Mouse (Mus musculus): ENCODE data around the gene Alkbh4.
"Not testable (repeated sequence)": the region's sequence is repeated elsewhere in the genome, so short reads cannot be mapped to it uniquely, and the experiment has no call there.

Gene Alkbh4

DNA sequence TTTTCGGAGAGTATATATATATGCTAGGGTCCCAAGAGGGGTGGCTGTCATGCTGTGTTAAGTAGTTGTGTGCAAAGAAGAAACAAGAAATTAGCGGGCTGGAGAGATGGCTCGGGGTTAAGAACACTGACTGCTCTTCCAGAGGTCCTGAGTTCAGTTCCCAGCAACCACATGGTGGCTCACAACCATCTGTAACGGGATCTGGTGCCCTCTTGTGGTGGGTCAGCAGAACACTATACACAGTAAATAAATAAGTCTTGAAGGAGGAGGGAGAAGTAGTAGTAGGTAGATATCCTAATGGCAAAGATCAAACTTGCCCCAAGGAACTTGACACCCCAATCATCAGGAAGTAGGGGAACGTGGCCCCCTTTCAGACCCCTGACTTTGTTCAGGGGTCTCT is 6.8 kb downstream of the Alkbh4 start:
- no peak for DNase-seq (ENCODE audit: low read depth, low spot score)

DNA sequence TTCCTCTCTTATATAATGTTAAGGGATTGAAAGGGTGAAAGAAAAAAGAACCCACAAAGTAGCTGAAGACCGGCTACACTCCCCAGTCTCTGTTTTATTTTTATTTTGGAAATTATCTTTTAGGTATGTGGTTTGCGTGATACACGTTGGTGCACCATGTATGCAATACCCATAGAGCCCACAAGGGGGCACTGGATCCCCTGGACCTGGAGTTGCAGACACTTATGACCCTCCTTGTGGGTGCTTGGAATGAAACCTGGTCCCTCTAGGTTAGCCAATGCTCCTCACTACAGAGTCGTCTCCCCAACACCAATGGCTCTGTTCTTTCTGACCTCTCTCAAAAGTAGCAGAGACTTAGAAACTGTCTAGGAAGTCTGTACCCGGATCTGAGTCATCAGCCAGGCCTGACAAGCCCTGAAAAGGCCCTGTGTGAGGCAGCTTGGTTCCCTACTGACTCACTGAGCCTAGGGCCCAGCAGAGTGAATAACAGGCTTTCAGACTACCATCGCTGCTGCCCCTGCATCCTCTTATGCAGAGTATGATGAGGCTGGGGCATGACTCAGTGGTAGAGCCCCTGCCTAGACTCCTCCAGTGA is 7.3 kb downstream of the Alkbh4 start:
- no peak for DNase-seq (ENCODE audit: low read depth, low spot score)

DNA sequence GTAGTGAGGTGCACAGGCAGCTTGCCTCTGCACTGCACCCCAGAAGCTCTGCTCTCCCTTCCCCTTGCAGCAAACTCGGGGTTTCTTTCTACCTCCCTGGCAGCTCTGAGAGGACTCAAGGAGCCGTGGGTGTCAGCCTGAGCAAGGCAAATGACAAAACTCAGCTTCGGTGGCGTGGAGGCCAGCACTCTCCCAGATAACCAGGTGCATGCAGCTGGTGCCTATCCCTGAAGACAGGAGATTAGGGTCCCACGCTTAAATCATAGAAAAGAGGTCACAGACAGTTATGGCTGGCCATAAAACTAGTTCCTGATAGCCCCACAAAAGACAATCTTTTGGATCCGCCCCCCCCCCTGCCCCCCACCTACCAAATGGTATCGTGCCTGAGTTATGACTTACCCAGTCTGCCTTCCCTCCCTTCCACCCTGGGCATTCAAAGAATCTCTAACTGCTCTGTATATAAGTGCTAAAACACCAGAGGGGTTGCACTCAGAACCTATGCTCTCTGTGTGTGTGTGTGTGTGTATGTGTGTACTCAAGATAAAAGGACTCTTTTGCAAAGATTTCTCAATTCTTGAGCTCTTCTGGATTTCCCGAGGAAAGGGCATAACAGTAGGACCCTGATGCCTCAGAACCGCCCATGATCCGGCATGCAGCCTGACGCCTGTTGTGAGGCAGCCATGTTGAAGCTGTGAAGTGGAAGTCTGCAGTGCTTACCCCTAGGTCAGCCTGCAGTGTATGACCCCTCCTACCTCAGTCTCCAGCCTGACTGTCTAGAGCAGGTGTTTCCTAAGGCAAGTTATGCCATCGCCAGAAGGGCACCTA is 8.9 kb downstream of the Alkbh4 start:
- no peak for DNase-seq (ENCODE audit: low read depth, low spot score)

DNA sequence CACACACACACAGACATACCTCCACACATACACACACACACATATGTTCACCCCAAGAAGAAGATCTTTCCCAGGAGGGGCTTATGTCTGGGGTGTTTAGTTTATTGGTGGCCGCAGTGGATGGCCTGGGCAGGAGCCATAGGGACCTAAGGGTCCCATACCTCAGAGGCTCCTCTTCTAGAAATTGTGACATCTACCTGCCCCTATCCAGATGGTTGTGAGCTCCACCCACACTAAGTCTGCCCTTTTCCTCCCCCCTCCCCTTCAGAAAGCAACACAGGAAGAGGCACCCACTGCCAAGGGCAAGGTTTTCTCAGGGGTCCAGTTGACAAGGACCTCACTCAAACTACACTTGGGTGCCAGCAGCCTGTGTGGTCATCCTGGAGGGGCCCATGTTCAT is 11.0 kb downstream of the Alkbh4 start:
- no peak for DNase-seq (ENCODE audit: low read depth, low spot score)

DNA sequence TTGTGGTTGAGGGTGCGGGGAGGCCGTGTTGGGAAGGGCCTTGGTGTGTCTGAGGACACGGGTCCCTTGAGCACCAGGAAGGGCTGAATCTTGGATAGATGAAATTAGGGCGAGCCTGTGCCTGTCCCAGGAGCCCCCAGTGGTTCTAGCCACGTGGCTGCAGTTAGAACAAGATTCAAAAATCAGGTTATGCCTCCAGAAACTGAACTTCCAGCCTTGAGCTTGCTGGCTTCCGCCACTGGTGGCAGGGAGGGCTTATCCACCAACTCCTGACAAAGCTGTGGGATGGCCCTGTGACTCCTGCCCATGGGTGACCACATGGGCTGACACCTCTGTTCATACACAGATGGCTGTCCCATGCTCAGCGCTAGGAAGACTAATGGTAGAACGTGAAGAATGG is 11.8 kb downstream of the Alkbh4 start:
- DNase-seq (ENCODE audit: low read depth, low spot score): no peak

DNA sequence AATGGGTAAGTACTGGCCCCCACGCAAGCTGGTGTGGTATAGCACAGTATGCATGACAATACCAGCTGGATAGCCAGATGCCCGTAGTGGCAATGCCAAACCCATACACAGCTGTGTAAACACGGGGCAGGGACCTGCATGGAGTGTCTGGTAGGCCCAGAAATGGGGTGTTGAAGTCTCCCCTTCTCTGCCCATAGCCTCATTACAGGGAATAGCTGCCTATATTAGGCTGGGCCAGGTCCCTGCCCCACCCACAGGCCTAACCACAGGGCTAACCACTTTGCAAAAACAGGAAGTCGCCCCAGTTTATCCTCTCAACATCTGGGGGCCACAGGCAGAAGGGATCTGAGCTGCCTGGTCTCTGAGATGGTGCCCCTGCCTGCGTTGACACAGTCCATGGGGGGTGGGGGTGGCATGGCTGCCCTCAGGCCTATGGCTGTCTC is 13.2 kb downstream of the Alkbh4 start:
- not testable (repeated sequence) for DNase-seq (ENCODE audit: low read depth, low spot score)

DNA sequence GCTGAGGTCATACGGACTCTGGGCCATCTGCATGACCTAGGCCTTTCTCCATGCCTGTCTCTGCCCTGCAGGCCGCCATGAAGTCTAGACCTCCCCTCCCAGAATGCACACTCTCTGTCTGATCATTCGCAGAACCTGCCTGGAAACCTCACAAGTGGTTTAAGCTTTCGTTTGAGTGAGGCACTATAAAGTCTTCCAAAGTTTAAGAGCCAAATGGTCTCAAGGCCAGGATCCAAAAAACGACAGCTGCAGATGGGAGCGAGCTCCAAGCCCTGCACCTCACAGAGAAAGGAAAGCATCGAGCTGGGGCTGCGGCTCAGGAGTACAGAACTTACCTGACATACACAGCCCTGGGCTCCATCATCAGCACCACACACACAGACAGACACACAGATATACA is 16.4 kb downstream of the Alkbh4 start:
- no peak for DNase-seq (ENCODE audit: low read depth, low spot score)

DNA sequence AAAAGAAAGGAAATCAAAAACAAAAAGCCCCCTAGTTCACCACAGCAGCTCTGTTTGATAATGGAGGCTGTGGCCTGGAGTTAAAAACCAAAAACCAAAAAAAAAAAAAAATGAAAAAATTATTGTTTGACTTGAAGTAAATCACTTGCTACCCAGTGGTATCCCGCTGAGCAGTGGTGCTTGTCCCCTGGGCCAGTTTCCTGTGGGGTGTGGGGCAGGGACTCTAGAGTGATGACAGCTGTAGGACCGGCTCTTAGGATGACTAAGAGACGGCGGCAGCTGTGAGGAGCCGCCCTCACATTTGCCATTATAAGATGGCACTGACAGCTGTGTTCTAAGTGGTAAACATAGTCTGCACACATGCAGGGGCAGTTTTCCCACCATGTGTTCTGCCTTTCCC is 19.5 kb downstream of the Alkbh4 start:
- no peak for DNase-seq (ENCODE audit: low read depth, low spot score)

DNA sequence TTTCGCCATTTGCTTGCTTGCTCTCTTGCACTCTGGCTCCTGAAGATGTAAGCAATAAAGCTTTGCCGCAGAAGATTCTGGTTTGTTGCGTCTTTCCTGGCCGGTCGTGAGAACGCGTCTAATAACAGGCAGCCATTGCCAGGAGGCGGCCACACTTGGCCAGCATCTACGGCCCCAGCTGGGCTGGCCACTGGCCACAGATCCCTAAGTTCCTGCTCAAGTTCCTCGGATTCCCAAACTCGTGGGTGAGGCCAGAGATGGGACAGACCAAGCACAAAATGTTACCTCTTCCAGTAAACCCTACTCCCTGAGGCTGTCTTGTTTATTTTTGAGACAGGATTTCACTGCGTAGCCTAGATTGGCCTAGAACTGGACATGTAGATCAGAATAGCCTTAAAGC is 24.1 kb downstream of the Alkbh4 start:
- not testable (repeated sequence) for DNase-seq (ENCODE audit: low read depth, low spot score)

DNA sequence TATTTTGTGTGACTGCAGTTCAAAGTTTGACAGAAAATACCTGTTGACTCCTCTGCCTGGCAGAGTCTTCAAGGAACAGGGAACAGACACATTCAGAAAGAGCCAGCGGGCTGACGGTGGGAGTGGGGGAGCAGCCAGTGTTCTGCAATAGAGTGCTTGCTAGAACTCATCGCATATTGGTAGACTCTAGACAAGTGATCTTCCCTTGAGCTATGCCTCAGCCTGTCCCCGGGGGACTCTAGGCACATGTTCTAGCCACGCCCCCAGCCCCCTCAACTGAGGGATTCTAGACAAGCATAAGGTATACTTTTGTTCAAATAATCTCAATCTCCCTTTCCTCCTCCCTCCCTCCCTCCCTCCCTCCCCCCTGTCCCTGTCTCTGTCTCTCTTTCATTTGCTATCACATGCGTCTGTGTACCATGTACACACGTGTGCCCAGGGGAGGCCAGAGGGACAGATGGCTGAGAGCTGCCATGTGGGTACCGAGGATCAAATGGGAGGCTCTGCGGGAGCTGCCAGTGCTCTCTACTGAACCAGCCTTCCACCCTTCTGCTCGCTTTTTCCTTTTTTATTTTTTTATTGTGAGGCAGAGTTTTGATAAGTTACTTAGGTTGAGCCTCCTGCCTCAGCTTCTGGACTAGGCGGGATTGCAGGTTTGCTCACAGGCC is 28.0 kb downstream of the Alkbh4 start:
- no peak for DNase-seq (ENCODE audit: low read depth, low spot score)

DNA sequence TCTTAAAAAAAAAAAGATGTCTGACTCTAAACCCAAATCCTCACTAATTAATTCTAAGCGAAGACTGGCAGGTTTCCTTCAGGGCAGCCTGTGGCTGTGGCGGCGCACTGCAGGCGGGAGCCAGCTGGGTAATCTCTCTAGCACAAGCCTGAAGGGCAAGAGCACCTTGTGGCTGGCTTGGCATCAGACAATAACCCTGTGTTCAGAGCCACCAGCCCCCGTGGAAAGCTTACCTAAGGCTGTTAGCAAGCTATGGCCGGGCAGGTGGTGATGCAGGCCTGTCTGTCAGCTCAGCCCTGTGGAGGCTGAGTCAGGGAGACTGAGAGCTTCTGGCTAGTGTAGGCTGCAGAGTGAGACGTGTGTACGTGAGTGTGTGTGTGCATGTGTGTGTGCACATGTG is 29.3 kb downstream of the Alkbh4 start:
- no peak for DNase-seq (ENCODE audit: low read depth, low spot score)

DNA sequence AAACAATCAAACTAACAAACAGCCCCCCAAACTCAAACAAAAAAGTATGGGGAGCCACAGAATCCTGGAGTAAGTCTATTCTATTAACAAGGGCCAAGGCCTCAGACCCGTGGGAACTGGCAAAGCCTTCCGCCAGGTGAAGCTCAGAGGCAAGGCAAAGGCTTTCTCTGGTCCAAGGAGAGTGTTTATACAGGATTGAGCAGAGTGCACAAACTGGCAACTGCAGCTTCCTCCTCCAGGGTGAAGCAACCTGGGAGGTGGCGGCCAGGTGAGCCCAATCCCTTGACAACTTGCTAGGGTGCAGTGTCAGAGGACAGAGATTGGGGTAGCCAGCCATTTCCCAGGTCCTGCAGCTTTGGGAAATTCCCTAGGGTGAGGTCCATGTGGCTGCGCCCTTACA is 31.4 kb downstream of the Alkbh4 start:
- no peak for DNase-seq (ENCODE audit: low read depth, low spot score)

DNA sequence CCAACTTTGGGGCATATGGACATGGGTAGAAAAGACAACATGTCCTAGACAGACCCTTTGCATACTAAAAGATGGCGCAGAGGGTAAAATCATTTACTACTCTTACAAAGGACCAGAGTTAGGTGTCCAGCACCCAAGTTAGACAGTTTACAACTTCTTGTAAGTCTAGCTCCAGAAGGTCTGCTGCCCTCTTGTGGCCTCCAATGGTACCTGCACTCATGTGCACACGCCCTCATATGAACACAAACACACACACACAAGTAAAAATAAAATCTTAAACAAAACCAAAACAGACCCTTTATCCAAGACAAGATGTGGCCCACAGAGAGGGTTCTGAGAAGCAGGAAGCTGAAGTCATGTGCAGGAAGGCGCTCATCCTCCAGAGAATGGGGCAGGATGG is 32.1 kb downstream of the Alkbh4 start:
- no peak for DNase-seq (ENCODE audit: low read depth, low spot score)

DNA sequence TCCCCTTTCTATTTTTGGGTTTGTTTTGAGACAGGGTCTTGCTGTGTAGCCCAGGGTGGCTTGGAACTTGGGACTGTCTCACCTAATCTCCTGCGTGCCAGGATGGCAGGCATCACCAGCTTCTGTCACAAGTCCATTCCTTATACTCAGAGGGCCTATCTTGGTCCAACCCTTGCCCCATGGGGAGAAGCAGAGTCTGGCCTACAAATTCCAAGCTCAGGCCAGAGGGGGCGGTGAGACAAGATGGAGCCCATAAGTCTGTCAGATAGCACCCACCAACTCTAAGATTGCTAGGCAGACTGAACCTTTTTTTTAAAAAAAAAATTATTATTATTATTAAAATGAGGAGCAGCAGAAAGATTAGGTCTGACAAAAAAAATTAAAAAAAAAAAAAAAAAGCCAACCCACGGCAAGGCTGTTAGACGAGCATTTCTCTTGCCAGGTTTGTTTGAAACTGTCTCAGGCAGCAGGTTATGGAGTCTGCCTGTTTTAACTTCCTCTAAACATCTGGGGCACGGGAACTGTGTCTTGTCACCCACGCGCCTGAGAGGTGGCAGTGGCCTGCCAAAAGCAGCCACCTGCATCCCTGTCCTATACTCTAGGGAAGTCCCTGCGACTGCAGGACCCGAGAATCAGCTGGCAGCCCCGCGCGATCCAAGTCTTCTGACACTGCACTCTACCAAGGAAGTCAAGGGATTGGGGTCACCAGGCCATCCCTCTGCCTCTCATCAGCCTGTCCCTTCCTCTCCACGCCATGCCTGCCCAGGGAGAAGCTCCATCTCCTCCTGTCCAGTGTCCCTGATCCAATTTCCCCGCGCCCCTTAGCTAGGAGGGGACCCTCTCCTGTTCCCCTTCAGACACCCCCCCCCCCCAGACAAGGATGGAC is 33.9 kb downstream of the Alkbh4 start:
- peak; percentile 30 for DNase-seq (ENCODE audit: low read depth, low spot score)

DNA sequence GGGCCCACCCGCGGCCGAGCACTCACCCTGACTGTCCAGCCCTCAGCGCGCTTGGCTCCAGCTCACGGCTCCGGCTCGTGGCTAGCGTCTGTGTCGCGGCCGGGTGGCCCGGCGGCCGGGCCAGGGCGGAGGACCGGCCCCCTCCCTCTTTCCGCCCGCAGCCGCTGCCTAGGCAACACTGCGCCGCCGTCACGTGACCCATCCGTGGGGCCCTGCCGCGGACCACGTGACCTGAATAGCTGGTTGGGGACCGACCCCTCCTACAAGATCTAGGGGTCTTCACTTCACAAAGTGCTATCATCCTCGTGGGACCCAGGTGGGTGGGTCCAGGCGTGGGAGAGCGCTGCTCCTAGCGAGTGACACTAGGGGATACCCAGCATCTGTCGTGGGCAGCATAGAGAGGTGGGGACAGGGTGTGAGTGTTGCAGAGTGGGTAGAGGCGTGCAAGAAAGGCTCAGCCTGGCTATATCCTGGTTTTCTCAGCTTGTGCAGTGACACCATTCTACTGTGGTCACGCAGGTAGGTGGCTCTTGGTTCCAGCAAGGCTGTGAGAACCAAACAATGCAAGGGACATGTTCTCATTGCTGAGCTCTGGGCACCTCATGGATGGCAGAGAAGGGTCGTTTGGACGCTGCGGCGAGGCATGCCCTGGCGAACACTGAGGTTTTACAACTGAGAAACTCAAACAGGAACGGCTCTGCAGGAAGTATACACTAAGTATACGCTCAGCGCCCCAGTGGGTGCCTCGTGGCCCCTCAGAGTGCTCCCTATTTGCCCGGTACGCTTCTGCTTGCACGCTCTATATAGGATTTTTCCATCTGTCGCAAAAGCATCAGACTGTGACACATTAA is 34.8 kb downstream of the Alkbh4 start, which contains the start of gene Orai2:
Gene Orai2, minus strand, starts transcription at position 202 of the 851 bp plus-strand sequence.
- peak; percentile 80 for DNase-seq (ENCODE audit: low read depth, low spot score)

DNA sequence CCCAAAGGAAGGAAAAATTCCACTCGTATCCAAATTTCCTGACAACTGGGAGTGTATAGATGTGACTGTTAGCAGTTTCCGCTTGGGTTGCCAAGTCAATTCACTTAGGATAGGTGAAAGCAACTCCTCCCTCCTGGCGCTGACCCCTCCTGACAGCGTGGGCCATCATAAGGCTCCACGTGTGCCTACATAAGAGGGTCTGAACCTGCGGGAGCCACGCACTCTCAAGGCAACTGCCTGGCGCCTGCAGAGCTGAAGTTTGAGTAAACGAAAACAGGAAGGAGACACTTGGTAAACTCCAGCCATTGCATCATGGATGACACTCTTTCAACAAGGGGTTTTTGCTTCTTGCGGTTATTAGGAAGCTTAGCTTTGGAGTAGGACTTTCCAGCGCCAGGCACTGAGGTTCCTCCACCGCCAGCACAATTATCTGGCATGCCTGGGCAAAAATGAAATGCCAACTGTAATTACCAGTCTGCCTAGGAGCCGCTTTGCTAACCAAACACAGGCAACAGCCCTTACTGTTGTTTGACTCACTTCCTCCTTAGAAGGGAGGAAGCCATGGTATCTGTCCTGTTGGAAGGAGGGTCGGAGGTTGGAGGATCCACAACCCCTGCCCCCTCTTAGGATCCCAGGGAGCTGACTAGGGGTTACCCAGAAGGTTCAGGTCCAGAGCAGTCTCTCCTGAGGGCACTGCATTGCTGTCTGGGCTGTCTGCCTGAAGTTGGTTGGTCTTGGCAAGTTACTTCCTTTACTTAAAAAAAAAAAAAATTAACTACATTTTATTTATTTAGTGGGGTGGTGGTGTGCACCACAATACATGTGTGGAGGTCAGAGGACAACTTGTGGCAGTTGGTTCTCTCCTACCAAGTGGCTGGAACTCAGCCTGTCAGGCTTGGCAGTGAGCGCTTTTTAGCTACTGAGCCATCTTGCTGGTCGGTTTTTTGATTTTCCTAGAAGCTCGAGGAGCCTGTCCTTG is 35.7 kb downstream of the Alkbh4 start:
- no peak for DNase-seq (ENCODE audit: low read depth, low spot score)

DNA sequence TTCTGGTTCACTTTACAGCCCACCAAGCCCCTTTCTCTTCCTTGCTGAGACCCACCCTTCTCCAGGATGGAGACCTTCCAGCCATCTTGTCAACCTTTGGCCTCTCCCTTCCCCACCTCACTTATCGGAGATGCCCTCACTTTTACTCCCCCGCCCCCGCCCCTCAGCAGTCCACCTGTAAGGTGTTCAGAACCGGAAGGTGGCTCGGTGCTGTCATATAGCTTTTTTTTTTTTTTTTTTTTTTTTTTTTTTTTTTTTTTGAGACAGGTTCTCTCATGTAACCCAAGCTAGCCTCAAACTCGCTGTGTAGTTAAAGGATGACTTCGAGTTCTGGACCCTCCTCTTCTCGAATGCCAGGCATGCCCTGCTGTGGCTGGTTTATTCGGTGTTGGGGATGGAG is 37.0 kb downstream of the Alkbh4 start:
- no peak for DNase-seq (ENCODE audit: low read depth, low spot score)

DNA sequence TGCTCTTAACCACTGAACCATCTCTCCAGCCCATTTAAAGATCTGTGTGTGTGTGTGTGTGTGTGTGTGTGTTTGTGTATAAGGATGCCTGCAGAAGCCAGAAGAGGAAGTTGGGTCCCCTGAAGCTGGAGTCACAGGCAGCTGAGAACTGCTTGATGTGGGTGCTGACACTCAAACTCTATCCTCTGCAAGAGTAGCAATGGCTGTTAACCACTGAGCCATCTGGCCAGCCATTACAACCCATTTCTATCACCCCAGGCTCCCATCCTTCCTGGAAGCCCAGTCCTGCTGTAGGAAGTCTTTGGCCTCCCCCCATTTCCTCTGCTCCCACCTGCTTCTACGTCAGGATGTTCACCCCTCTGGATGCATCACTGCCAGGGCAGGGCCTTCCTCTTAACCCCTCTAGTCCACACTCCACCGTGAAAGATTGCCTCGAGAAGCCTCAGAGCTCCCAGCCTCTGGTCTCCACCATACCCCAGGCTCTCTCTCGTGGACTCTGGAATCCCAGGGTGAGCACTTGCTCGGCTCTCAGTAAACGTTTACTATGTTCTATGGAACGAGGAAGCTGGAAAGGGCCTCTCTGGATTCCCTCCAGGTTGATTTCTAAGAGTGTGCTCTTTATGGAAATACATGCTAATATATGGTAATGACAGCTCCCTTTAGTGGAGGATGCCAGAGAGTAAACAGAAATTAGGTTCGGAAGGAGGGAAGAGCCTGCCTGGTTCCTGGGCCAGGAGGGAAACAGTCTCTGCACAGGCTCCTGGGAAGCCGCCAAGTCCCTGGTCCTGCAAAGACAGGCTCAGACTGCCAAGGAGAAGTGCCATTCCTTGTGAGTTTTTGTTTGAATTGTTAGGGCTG is 37.9 kb downstream of the Alkbh4 start:
- no peak for DNase-seq (ENCODE audit: low read depth, low spot score)

DNA sequence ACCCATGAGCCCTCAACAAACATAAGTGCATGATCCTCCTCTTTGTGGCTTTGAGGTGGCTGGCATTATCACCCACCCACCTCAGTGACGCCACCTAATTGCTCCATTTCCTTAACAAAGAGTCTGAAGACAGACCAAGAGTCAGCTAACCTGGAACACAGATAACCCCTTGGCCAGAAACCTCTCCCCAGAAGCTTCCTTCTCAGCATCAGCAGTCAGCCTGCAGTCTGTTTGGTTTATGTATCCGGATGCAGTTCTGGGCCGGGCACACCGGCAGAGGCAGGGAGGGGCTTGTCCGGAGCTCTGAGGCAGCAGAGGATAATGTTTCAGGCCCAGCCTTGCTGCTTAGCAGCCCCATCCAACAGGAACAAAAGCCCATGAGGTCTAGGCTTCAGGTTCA is 43.6 kb downstream of the Alkbh4 start:
- no peak for DNase-seq (ENCODE audit: low read depth, low spot score)
